Mouse (Mus musculus) olfactory bulb, adult 2 months (tissue): ENCODE data around the gene 2700097O09Rik. TPM values are rescaled to one million over a fixed set of nuclear protein-coding genes. Genes with fewer than 3 reads are reported as not detected.
A peak's percentile ranks its signal among the peaks of the same experiment; 100 is the strongest.
"Not testable (repeated sequence)": the region's sequence is repeated elsewhere in the genome, so short reads cannot be mapped to it uniquely, and the experiment has no call there.

Experiments used
- H3K27ac ChIP-seq: fragments of 200-500 bp; 2 replicates; pipeline ENCODE4 v1.5.1; 2012; ENCODE audit warnings: low read depth, low read length; ENCODE audit not compliant: insufficient read depth
- H3K4me1 ChIP-seq: fragments of 200-500 bp; 2 replicates; pipeline ENCODE4 v1.6.1; 2012; ENCODE audit warnings: low read length; ENCODE audit not compliant: control insufficient read depth, insufficient read depth
- H3K4me3 ChIP-seq: fragments of 200-500 bp; 2 replicates; pipeline ENCODE4 v1.5.1; 2012; ENCODE audit warnings: mild to moderate bottlenecking, low read depth, low read length, moderate library complexity; ENCODE audit not compliant: insufficient read depth
- CTCF ChIP-seq: fragments of 200-500 bp; IDR thresholded peaks from 2 replicates; pipeline ENCODE4 v1.5.1; 2012; ENCODE audit warnings: low read depth, mild to moderate bottlenecking, low read length, moderate library complexity; ENCODE audit not compliant: insufficient read depth
- POLR2A ChIP-seq: fragments of 200-500 bp; IDR thresholded peaks from 2 replicates; pipeline ENCODE4 v1.6.1; 2012; ENCODE audit warnings: mild to moderate bottlenecking, low read depth, low read length, moderate library complexity; ENCODE audit not compliant: insufficient read depth
- WGBS: fragments of 180-500 bp; shearing (Covaris S2); methylation state at CpG from one replicate; pipeline ENCODE4 v1.1.7; 2018; 5-methylcytosine and 5-hydroxymethylcytosine counted together
- polyA plus RNA-seq: library from polyadenylated mRNA; stranded (reverse); fragments of >200 nt; gene quantifications from 2 replicates; pipeline ENCODE4 v1.2.4, GENCODE M21; 2012; ENCODE audit warnings: low replicate concordance; ENCODE audit not compliant: missing spikeins, insufficient read depth, insufficient read length

The 2700097O09Rik gene
- polyA plus RNA-seq: not detected in 2 replicates

DNA sequence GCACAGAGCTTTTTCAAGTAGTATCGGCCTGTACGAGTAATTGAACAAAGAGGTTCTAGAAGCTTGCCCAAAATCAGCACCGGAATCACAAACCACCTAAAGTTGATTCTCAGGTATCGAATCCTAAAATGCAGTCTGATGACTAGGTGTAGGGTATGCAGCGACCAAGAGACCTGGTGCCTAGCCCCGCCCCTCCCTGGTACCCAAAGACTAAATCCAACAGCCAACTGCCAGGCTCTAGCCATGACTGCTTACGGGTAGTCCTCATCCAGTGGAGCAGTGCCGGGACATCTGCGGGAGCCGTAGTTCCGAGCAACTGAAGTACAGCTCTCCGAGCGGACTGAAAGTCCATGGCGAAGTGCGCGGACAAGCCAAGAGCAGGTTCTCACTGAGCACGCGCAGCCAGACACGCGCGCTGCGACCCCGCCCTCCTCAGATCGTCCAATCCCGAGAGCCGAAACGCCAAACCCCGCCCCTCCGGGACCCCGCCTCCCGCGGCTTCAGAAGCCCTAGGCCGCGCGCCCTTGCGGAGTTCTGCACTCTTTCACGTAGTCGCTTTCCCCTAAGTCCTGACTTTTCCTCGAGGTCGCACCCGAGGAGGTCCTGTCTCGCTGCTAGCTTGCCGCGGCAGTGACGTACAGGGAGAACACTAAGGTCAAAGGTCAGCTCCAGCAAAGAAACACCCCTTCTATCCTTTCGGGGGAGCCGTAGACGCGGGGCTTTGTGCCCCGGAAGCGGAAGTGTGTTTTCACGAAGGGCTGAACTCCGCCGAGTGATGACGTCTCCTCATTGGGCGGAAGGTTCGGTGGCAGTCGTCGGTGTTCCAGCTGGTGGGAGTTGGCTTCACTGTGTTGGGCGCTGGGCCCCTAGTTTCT, at the start of gene 2700097O09Rik, which contains the start of gene Srp54a:
2700097O09Rik (minus strand) TSS at position 385 of the 875 bp plus-strand sequence.
Srp54a (plus strand) TSS at position 537 of the 875 bp plus-strand sequence.
- under 1% methylated on average over 60 of the region's 60 CpGs for WGBS
- not testable (repeated sequence) for H3K4me1 ChIP-seq
- peak within 1 kb of the TSS; percentile 98 for H3K27ac ChIP-seq
- H3K4me3 ChIP-seq: peak within 1 kb of the TSS; percentile 95

DNA sequence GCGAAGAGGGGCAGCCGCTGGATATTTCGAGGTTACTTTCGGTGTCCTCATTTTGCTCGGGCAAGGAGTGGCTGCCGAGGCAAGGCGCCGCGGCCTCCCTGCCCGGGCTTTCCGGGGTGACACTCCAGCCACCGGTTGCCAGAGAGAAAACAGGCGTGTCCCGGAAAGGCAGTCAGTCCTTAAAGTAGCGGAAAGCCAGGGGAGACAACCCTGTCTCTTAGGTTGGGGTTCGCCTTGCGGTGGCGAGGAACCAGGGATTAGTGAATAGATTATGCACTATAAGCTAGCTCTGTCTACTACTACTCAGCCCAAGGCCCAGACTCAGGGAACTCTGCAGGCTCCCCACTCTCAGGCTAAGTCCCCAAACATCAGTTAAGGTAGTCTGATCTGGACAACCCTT, 44.8 kb upstream of the 2700097O09Rik start:
- not testable (repeated sequence) for H3K4me1 ChIP-seq, H3K27ac ChIP-seq, H3K4me3 ChIP-seq
- WGBS: no CpG with 5 or more reads among the region's 18 CpGs

DNA sequence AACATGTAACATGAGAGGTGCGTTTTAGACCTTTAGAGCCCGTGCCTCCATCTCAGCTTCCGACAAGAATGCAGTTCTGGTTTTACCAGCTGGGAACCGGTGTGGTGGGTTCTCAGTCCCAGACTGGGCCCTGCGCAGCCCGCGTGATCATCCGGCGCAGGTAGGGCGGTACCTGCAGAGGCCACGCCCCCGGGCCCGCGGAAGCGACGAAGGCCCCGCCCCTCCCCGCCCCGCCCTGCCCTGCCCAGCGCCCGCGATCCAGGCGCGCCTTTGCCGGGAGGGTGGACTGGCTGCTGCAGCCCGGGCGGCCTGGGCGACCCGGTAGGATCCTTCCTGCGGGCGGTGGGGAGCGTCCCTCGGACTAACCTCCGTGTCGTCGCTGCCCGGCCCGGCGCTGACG, 44.3 kb upstream of the 2700097O09Rik start, which contains the start of gene Fam177a:
Fam177a (plus strand) TSS at position 228 of the 400 bp plus-strand sequence.
- not testable (repeated sequence) for H3K4me3 ChIP-seq, H3K27ac ChIP-seq, H3K4me1 ChIP-seq
- WGBS: no CpG with 5 or more reads among the region's 40 CpGs

GRCm38 (mm10) chr12:55112616-55113015, 32.7 kb upstream of the 2700097O09Rik start:
- no CpG with 5 or more reads among the region's 7 CpGs for WGBS
- H3K4me1 ChIP-seq, H3K4me3 ChIP-seq, H3K27ac ChIP-seq: not testable (repeated sequence)

DNA sequence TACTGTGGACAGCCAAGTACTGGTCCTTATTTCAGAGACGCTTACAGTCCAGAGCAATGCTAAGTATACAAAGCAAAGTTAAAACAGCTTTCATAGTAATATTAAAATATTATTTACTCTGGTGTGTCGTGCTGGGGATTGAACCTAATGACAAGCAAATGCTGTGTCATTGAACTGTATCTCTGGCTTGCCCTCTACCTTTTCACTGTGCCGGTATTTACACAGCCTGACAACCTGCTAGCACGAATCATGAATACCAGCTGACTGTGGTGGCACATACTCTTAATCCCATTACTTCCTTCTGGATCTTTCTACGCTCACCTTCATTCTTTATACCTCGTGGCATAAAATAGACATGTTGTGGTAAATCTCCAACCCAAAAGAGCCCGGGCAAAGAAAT, 12.2 kb upstream of the 2700097O09Rik start:
- H3K27ac ChIP-seq, H3K4me3 ChIP-seq, H3K4me1 ChIP-seq: not testable (repeated sequence)
- 93% methylated on average over 1 of the region's 7 CpGs for WGBS

DNA sequence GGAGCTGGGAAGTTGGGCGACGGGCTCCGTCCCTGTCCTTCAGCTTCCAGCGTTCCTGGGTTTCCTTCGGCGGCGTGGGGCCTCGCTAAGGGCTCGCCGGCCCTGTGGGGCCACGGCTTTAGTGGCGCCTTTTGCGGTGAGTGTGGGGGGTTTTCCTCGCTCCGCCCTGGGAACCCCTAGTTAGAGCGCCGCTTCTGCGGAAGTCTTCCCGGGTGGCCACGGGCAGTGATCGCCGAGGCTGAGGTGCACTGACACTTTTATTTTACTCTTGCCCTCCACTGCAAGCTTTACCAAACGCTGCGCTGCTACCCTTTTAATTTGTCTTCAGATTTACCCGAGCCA, 662 bp upstream of the 2700097O09Rik start:
- H3K27ac ChIP-seq: peak overlapping the region; percentile 75; the same call in 1 of the 2 replicates
- WGBS: under 1% methylated on average over 25 of the region's 25 CpGs
- H3K4me3 ChIP-seq: peak overlapping the region; percentile 95
- not testable (repeated sequence) for H3K4me1 ChIP-seq

DNA sequence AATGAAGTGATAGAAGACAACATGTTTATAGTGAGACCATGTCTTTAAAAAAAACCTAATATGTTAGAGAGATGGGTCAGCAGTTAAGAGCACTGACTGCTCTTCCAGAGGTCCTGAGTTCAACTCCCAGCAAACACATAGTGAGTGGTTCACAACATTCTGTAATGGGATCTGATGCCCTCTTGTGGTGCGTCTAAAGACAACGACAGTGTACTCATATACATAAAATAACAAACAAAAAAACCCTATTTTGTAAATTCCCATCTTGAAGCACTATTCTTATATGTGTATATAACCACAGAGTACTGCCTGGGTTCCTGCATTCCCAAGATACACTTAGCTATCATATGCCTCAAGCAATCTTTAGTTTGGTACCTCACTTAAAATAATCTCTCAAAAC, 1.2 kb downstream of the 2700097O09Rik start:
- H3K4me1 ChIP-seq, H3K4me3 ChIP-seq, H3K27ac ChIP-seq: not testable (repeated sequence)
- 24% methylated on average over 2 of the region's 2 CpGs for WGBS

DNA sequence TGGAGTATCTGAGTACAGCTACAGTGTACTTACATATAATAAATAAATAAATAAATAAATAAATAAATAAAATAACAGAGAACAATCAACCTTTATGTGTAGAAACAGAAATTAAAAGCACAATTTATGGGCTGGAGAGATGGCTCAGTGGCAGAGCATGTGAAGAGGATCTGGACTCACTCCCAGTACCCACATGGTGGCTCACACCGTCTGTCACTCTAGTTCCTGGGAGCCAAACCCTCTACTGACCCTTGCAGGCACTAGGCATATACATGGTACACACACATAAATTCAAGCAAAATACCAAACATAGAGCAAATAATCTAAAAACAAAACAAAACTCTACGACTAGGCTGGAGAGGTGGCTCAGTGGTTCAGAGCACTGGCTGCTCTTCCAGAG, 4.6 kb downstream of the 2700097O09Rik start:
- H3K4me1 ChIP-seq: peaks cover 2% of the 10 kb centered on the region; the same call in 1 of the 2 replicates
- TF ChIP-seq CTCF (no peak), POLR2A (no peak)
- no peak overlapping the region for H3K4me3 ChIP-seq
- no peak overlapping the region for H3K27ac ChIP-seq
- 92% methylated on average over 2 of the region's 2 CpGs for WGBS

DNA sequence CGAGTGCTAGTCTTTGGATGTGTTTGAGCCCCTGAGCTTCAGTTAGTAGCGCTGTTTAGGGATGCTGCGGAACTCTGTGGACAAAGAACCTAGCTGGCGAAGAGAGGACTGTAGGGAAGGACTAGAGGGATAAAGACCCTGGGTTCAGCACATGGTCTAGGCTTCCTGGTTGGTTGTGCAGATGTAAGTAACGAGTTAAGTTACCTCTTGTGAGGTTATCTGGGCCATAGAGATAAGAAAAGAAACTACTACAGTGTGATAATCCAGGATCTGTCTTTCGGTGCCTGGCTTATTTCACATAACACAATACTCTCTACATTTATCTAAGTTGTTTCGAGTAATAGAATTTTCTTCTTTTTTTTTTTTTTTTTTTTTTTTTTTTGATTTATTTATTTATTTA, 6.2 kb downstream of the 2700097O09Rik start:
- no peak overlapping the region for H3K27ac ChIP-seq
- TF ChIP-seq CTCF (no peak), POLR2A (no peak)
- H3K4me1 ChIP-seq: peaks cover 2% of the 10 kb centered on the region; the same call in 1 of the 2 replicates
- 96% methylated on average over 7 of the region's 7 CpGs for WGBS
- H3K4me3 ChIP-seq: no peak overlapping the region

DNA sequence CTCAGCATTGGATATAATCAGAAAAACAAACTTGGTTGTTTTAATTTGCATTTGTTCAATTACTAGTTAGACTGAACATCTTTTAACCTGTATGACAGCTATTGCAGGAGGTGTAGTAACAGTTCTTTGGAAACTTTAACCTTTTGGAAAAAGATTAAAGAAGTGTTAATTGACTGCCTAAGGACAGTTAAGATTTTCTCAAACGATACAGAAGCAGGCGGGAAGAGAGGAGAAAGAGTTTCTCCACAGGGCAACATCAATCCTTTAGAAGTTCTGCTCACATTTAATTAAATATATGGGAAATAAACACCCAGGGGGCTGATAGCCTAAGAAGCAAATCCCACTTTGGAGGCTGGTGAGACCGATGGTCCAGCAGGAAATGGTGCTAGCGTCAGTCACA, 7.4 kb downstream of the 2700097O09Rik start:
- Histone ChIP-seq H3K4me1 (peaks cover 2% of the 10 kb centered on the region; the same call in 1 of the 2 replicates), H3K4me3 (no peak overlapping the region), H3K27ac (no peak overlapping the region)
- TF ChIP-seq POLR2A (no peak), CTCF (no peak)
- 73% methylated on average over 4 of the region's 4 CpGs for WGBS
